In the genomic region with DNA sequence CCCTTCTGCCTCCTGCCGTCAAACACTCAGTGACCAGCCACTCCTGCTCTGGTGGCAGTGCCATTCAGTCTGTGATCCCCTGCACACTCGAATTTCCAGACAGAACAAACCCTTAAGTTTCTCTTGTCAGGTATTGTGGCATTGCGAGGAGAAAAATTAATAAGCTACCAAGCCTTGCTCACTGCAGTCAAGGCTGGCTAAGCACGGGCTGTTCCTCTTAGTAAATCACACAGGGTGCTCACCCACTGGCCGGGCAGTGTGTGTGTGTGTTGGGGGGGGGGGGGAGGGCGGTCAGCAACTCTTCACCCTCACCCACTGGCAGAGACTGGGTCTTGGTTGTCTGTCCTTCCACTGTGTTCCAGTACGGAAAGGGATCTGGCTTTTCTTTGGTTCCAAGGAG, we compare ENCODE assay signal across 8 mouse cellular contexts. TPM values are rescaled to one million over a fixed set of nuclear protein-coding genes. Genes with fewer than 3 reads are reported as not detected.
DNase-seq lines count a peak whose midpoint lies in the region; ATAC-seq and TF ChIP-seq lines count a peak whose summit lies in the region.

No protein-coding gene starts in this region.

- H3K36me3 ChIP-seq in heart, embryonic 11.5 days (ENCODE audit: control insufficient read depth, insufficient read depth, low read length), result no peaks in the 10 kb centered on the region
- H3K36me3 ChIP-seq in limb, embryonic 14.5 days (ENCODE audit: control insufficient read depth, insufficient read depth, low read length), result no peaks in the 10 kb centered on the region
- no peaks in the 10 kb centered on the region for H3K36me3 ChIP-seq in stomach, postnatal 0 days (ENCODE audit: control insufficient read depth, insufficient read depth, low read length)

- no peak overlapping the region for H3K27ac ChIP-seq in heart, embryonic 11.5 days (ENCODE audit: low read depth, low read length)
- no peak overlapping the region for H3K27ac ChIP-seq in limb, embryonic 14.5 days (replicated peaks; ENCODE audit: low read depth, low read length)
- no peak overlapping the region for H3K27ac ChIP-seq in stomach, postnatal 0 days (replicated peaks)

- peaks cover 7% of the 10 kb centered on the region for H3K4me1 ChIP-seq in heart, embryonic 11.5 days (ENCODE audit: control insufficient read depth, insufficient read depth, low read length)
- H3K4me1 ChIP-seq in limb, embryonic 14.5 days (ENCODE audit: control insufficient read depth, insufficient read depth, low read length), result peaks cover 16% of the 10 kb centered on the region
- H3K4me1 ChIP-seq in stomach, postnatal 0 days (replicated peaks; ENCODE audit: control insufficient read depth, insufficient read depth), result no peaks in the 10 kb centered on the region

- 7% methylated on average over 7 of the region's 7 CpGs for WGBS in heart, embryonic 11.5 days (ENCODE audit: insufficient replicate concordance)
- 21% methylated on average over 6 of the region's 7 CpGs for WGBS in limb, embryonic 14.5 days
- 15% methylated on average over 7 of the region's 7 CpGs for WGBS in stomach, postnatal 0 days

- no peaks in the 10 kb centered on the region for H3K9me3 ChIP-seq in heart, embryonic 11.5 days (replicated peaks; ENCODE audit: control insufficient read depth, low read length)
- H3K9me3 ChIP-seq in limb, embryonic 14.5 days (ENCODE audit: control insufficient read depth, low read length), result no peaks in the 10 kb centered on the region
- H3K9me3 ChIP-seq in stomach, postnatal 0 days (ENCODE audit: control insufficient read depth, low read length), result no peaks in the 10 kb centered on the region

- peak overlapping the region; percentile 54 for H3K4me3 ChIP-seq in heart, embryonic 11.5 days (ENCODE audit: low read depth, low read length)
- peak overlapping the region; percentile 56 for H3K4me3 ChIP-seq in limb, embryonic 14.5 days (replicated peaks; ENCODE audit: low read length)
- no peak overlapping the region for H3K4me3 ChIP-seq in stomach, postnatal 0 days (ENCODE audit: low read depth, low read length)

- no peak for ATAC-seq in heart, embryonic 11.5 days (replicated peaks; ENCODE audit: insufficient number of reproducible peaks, low FRiP score, low TSS enrichment)
- no peak for ATAC-seq in limb, embryonic 14.5 days (ENCODE audit: low FRiP score, low read depth)
- ATAC-seq in stomach, postnatal 0 days (ENCODE audit: low FRiP score, low TSS enrichment), result no peak

- TF ChIP-seq EP300 in stomach, postnatal 0 days (optimal IDR thresholded peaks at IDR 0.05), result no peak

- H3K4me2 ChIP-seq in heart, embryonic 11.5 days, result peak overlapping the region; percentile 94
- H3K4me2 ChIP-seq in limb, embryonic 14.5 days (replicated peaks; ENCODE audit: low read depth, low read length, severe bottlenecking), result peak overlapping the region; percentile 87
- peak overlapping the region; percentile 65 for H3K4me2 ChIP-seq in stomach, postnatal 0 days (replicated peaks; ENCODE audit: low read depth)

- no peak overlapping the region for H3K9ac ChIP-seq in heart, embryonic 11.5 days (ENCODE audit: low read depth, low read length)
- H3K9ac ChIP-seq in limb, embryonic 14.5 days (ENCODE audit: low read depth, low read length, severe bottlenecking), result peak overlapping the region; percentile 81
- no peak overlapping the region for H3K9ac ChIP-seq in stomach, postnatal 0 days (ENCODE audit: low read length)

- TF ChIP-seq CTCF in stomach, postnatal 0 days (IDR thresholded peaks at IDR 0.05; ENCODE audit: low read depth), result no peak

- no peak for TF ChIP-seq POLR2A in limb, embryonic 14.5 days (IDR thresholded peaks at IDR 0.05; ENCODE audit: borderline replicate concordance, extremely low read depth, insufficient read depth, insufficient read length)

- DNase-seq in heart, adult 9 months (ENCODE audit: low spot score in 2 of 2), result no peak
- DNase-seq in lung, postnatal 25 days (ENCODE audit: low spot score), result peak; percentile 12
- DNase-seq in lung, postnatal 36 days, result no peak
- no peak for DNase-seq in limb, embryonic 14.5 days (ENCODE audit: low spot score)
- DNase-seq in stomach, postnatal 0 days (ENCODE audit: low spot score), result no peak
- no peak for DNase-seq in adipocyte (ENCODE audit: low spot score)
- no peak for DNase-seq in urinary bladder, postnatal 36 days (ENCODE audit: low spot score in 2 of 2)

- 0 out of 2 replicates have a peak, but pooled peaks cover 2% of the 10 kb centered on the region for H3K27me3 ChIP-seq in heart, embryonic 11.5 days (ENCODE audit: control insufficient read depth, insufficient read depth, low read length)
- no peaks in the 10 kb centered on the region for H3K27me3 ChIP-seq in limb, embryonic 14.5 days (ENCODE audit: control insufficient read depth, insufficient read depth, low read length)
- H3K27me3 ChIP-seq in stomach, postnatal 0 days (ENCODE audit: control insufficient read depth, insufficient read depth, low read length), result no peaks in the 10 kb centered on the region

RNA-seq across cellular contexts. Expression of gene Tspan11, which starts 0.5 kb away (rescaled TPM):
- polyA plus RNA-seq in heart, embryonic 11.5 days (2014; fragmentation: Nextera tagmentation; extraction: Ambion mirVana), result 2.0 and 2.9 TPM in 2 replicates
- 18.5 and 20.1 TPM in 2 replicates for polyA plus RNA-seq in limb, embryonic 14.5 days (2012; rRNA removed)
- 19.8 and 25.2 TPM in 2 replicates for polyA plus RNA-seq in limb, embryonic 14.5 days (2014; fragmentation: Nextera tagmentation; extraction: Ambion mirVana)
- 2.3 and 2.4 TPM in 2 replicates for polyA plus RNA-seq in stomach, postnatal 0 days (2015; fragmentation: Nextera tagmentation; extraction: Ambion mirVana)
